12 mouse cellular contexts compared by ENCODE assay signal in genomic region chr7:62045743-62046451, GRCm38 (mm10).
DNase-seq lines count a peak whose midpoint lies in the region; ATAC-seq and TF ChIP-seq lines count a peak whose summit lies in the region.
"Had no signal": no experiment of that assay in that cellular context is flagged by ENCODE, and none has a peak within 500 bp of the region (broad histone marks: within the 10 kb centered on the region; RNA-seq: fewer than 3 reads in every experiment).

No protein-coding gene starts in this region.

- no peaks in the 10 kb centered on the region for H3K27me3 ChIP-seq in midbrain, embryonic 11.5 days (ENCODE audit: control insufficient read depth, insufficient read depth, low read length)
- H3K27me3 ChIP-seq in midbrain, embryonic 10.5 days (ENCODE audit: low read depth, poor library complexity, severe bottlenecking), result no peaks in the 10 kb centered on the region
- H3K27me3 ChIP-seq in hindbrain, embryonic 12.5 days, result no peaks in the 10 kb centered on the region

- no peaks in the 10 kb centered on the region for H3K36me3 ChIP-seq in midbrain, embryonic 11.5 days (ENCODE audit: control insufficient read depth, insufficient read depth, low read length)
- H3K36me3 ChIP-seq in midbrain, embryonic 10.5 days, result no peaks in the 10 kb centered on the region
- H3K36me3 ChIP-seq in hindbrain, embryonic 12.5 days, result no peaks in the 10 kb centered on the region
- H3K36me3 ChIP-seq: G1E had no signal

- intact Hi-C loops in left cerebral cortex, postnatal 36 days (cut with DNase I), result no loop called here
- intact Hi-C loops in gastrocnemius, adult 2 months (cut with DNase I), result no loop called here

- WGBS in midbrain, embryonic 11.5 days, result 62% methylated on average over 3 of the region's 3 CpGs
- whole genome bisulfite sequencing in midbrain, embryonic 10.5 days, result 71% methylated on average over 3 of the region's 3 CpGs
- WGBS in hindbrain, embryonic 12.5 days, result 61% methylated on average over 3 of the region's 3 CpGs

- H3K4me2 ChIP-seq in midbrain, embryonic 11.5 days, result no peak overlapping the region
- H3K4me2 ChIP-seq in hindbrain, embryonic 12.5 days (replicated peaks), result no peak overlapping the region

- no peaks in the 10 kb centered on the region for H3K4me1 ChIP-seq in midbrain, embryonic 11.5 days (ENCODE audit: control insufficient read depth, insufficient read depth, low read length)
- no peaks in the 10 kb centered on the region for H3K4me1 ChIP-seq in midbrain, embryonic 10.5 days
- H3K4me1 ChIP-seq in hindbrain, embryonic 12.5 days, result no peaks in the 10 kb centered on the region

- no peaks in the 10 kb centered on the region for H3K9me3 ChIP-seq in midbrain, embryonic 11.5 days (ENCODE audit: control insufficient read depth, low read length)
- H3K9me3 ChIP-seq in midbrain, embryonic 10.5 days (replicated peaks), result no peaks in the 10 kb centered on the region
- no peaks in the 10 kb centered on the region for H3K9me3 ChIP-seq in hindbrain, embryonic 12.5 days (replicated peaks)
- H3K9me3 ChIP-seq: G1E had no signal

- TF ChIP-seq CTCF in gastrocnemius, adult 2 months (IDR thresholded peaks at IDR 0.05), result no peak

- no peak overlapping the region for H3K27ac ChIP-seq in midbrain, embryonic 11.5 days (ENCODE audit: low read depth, low read length)
- no peak overlapping the region for H3K27ac ChIP-seq in midbrain, embryonic 10.5 days (replicated peaks)
- H3K27ac ChIP-seq in hindbrain, embryonic 12.5 days, result peak overlapping the region; percentile 75
- H3K27ac ChIP-seq in gastrocnemius, adult 2 months, result no peak overlapping the region
- H3K27ac ChIP-seq: liver, embryonic 14.5 days had no signal

- no peak for DNase-seq in midbrain, embryonic 11.5 days (ENCODE audit: low spot score, missing footprints)
- DNase-seq in midbrain, embryonic 10.5 days (ENCODE audit: low spot score), result no peak
- peak; percentile 6 to 9 for DNase-seq in left cerebral cortex, postnatal 36 days (ENCODE audit: low spot score in 2 of 2)
- peak; percentile 24 for DNase-seq in telencephalon, adult 2 months (ENCODE audit: low read depth, low spot score)
- DNase-seq in urinary bladder, postnatal 36 days (ENCODE audit: low spot score in 2 of 2), result no peak
- no peak for DNase-seq in kidney, postnatal 4 days
- no peak for DNase-seq in gastrocnemius, adult 2 months
- DNase-seq: heart, postnatal 10 days; spleen, adult 18-20 months had no signal

- peak; percentile 84 for ATAC-seq in midbrain, embryonic 11.5 days (ENCODE audit: low FRiP score)
- peak; percentile 95 for ATAC-seq in hindbrain, embryonic 12.5 days (ENCODE audit: low FRiP score)

- no peak overlapping the region for H3K4me3 ChIP-seq in midbrain, embryonic 11.5 days (ENCODE audit: low read depth, low read length)
- H3K4me3 ChIP-seq in midbrain, embryonic 10.5 days, result no peak overlapping the region
- no peak overlapping the region for H3K4me3 ChIP-seq in hindbrain, embryonic 12.5 days
- no peak overlapping the region for H3K4me3 ChIP-seq in gastrocnemius, adult 2 months

- H3K9ac ChIP-seq in midbrain, embryonic 11.5 days (ENCODE audit: low read length), result no peak overlapping the region
- H3K9ac ChIP-seq in hindbrain, embryonic 12.5 days, result no peak overlapping the region
- H3K9ac ChIP-seq: liver, embryonic 14.5 days had no signal

Comparison
In these comparisons a context has a peak if more than half of its experiments do, and no peak if none do; other contexts are left out.
1. DNase-seq: peak in left cerebral cortex, postnatal 36 days (2 of 2) and telencephalon, adult 2 months (single experiment); none in midbrain, embryonic 11.5 days (single experiment), midbrain, embryonic 10.5 days (single experiment), urinary bladder, postnatal 36 days (0 of 2), kidney, postnatal 4 days (0 of 2) and gastrocnemius, adult 2 months (single experiment).